Mouse (Mus musculus): ENCODE measurements around the gene Jund. TPM values are rescaled to one million over a fixed set of nuclear protein-coding genes. Genes with fewer than 3 reads are reported as not detected.

Gene Jund
- polyA plus RNA-seq (2012; rRNA removed; ENCODE audit: low replicate concordance): 185 and 938 TPM in 2 replicates

DNA sequence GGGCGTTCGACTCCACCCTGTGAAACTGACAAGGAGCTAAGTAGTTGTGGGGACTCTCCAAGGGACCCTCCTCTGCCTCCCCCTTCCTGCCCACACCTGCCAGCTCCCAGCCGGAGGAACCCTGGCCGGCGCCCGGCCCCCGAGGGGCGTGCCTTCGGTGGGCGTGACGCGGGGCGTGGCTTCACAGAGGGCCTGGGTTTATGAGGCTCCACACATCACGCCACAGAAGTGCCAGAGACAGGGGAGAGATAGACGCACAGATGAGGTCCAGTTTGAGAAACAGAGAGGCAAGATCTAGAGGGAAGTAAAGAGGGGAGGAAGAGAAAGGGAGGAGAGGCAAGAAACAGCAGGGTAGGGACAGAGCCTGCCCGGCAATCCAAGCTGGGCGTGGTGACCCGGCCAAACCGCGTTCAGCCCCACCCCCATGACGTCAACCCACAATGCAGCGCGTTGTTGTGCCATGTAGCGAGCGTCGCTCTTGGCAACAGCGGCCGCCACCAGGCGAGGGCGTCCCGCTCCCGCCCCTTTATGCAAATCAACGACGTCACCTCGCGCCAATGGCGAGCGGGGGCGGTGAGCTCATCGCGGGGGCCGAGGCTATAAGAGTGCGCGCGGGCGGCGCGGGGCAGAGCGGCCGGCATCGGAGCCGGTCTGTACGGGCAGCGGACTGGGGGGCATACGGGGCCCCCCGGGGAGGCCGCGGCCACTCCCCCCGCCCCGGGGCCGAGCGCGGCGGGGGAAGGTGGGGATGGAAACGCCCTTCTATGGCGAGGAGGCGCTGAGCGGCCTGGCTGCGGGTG lies at the start of gene Jund:
Gene Jund, plus strand, starts transcription at position 640 of the 800 bp plus-strand sequence.

DNA sequence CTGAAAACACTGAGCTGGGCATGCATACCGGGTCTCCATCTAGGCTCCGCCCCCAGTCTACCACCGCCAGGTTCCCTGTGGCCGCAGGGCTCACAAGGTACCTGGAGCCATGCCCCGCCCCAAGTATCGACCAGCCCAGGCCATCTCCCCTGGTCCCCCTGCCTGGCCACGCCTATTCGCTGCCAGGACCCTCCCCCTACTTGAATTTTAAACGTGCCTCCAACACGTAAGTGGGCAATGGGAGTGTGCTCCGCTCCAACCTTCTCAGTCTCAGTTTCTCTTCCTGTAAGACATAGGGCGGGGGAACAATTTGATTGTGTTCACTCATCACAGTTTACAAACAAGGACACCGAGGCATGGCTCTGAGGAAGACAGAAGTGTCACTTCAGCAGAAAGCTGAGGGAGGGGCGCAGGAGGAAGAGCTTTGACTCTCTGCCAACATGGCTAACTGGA lies 38.5 kb upstream of the Jund start, which contains the start of gene Pgpep1:
Gene Pgpep1, minus strand, starts transcription at position 116 of the 453 bp plus-strand sequence.

DNA sequence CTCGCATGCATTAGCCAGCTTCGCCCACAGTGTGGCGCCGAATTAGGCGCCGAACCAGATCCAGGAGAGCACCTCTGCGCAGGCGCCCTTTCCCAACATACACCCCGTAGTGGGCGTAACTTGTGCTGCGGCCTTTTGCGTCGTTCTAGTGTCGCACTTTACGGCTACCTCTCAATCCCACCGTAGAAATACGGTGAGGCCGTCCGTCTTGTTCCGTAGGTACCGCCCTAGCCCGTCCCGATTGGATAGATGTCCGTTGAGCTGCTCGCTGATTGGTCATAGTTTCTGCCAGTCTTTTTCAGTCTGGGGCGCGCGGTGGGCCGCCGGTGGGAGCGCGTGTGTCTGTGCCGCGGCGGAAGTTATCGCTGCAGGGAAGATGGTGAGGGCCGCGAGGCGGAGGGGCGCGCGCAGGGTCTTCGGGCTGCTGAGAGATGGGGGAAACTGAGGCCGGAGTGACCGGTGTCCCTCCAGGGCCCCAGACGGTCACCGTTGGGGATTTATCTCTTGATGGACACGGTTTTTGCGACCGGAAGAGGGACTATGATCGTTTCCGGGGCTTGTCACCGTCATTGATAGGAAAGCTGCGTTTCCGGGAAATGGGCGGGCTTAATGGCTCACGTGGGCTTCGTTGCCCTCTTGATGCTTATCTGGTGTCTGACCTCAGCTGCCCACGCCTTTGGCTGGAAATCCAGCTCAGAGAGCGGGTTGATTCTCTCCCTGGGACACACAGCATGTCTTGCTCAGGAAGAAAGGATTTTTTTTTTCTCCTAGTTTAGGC lies 25.5 kb upstream of the Jund start, which contains the start of gene Lsm4:
Gene Lsm4, plus strand, starts transcription at position 170 of the 778 bp plus-strand sequence.

DNA sequence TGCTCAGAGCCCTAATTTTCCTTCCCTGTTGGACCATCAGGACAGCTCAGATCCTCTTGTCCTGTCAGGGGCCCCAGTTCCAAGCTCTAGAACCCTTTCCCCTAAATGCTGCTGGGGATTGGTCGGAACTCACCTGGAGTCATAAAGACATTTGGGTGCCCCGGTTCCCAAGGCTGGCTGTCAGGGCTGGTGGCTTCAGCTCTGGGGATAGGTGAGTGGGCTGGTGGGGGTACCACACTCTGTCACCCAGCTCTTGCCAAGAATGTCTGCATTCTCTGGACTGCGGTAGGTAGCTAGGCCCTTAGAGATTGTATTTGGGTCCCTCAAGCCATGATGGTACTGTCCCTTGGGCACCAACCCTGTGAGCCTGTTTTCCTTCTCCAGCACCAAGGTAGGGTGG lies 4.5 kb downstream of the Jund start, which contains the start of gene Iqcn:
Gene Iqcn, plus strand, starts transcription at position 171 of the 400 bp plus-strand sequence.

DNA sequence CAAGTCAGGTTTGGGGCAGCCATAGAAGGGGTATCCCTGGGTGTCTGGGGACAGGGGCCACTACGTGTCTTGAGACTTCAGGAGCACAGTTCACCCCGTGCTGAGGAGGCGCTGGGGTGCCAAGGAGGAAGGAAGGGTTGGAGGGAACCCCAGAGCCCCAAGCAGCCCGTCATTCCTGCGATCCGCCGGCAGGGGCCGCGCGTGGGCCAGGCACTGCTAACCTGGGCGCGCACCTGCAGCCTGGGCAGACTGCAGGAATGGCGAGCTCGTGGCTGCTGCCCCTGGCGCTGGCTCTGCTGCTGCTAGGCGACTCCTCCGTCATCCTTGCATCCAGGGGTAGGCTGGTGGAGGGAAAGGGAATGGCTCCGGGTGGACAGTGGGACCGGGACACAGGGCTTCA lies 19.5 kb downstream of the Jund start, which contains the start of gene Gm3336:
Gene Gm3336, plus strand, starts transcription at position 247 of the 400 bp plus-strand sequence.

DNA sequence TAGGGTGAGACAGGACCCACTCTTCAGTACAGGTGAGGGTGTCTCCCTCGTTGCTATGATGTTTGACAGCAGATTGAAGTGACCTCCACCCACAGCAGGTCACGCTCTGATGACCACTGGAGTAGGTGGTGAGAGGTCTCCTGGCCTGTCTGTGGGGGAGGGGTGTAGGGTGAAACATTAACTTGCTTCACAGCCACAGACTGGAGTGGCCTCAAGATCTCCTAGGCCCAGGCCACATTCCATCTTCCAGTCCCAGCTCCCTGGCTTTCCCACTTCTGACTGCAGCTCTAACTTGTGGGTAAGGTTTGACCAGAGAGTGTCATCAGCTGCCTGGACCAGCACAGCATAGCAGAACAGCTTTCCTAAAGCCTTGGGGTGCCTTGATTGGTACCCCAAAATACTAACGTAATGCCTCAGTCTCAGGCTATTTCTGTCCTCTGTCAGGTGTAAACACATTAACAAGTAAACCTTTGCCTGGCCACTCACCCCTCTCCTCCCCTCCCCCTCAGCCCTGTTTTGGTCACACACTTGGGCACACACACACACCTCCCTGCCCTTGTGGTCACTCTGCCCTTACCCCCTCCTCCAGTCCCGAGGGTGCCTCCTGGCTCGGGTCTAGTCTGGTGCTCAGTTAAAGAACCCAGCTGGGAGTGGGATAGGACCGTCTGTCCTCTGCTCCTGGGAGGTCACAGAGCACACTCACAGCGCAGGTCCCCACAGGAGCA lies 24.9 kb downstream of the Jund start, which contains the start of gene Pde4c:
Gene Pde4c, plus strand, starts transcription at position 235 of the 725 bp plus-strand sequence.

Other genes starting within 250 kb of the Jund start
- 53.4 and 80.6 TPM in 2 replicates for gene Klhl26, start 222.0 kb upstream of the Jund start, polyA plus RNA-seq (2012; rRNA removed; ENCODE audit: low replicate concordance)
- gene Tmem59l, start 211.6 kb upstream of the Jund start, polyA plus RNA-seq (2012; rRNA removed; ENCODE audit: low replicate concordance): 0.42 and 0.50 TPM in 2 replicates
- gene Crlf1, start 205.8 kb upstream of the Jund start, polyA plus RNA-seq (2012; rRNA removed; ENCODE audit: low replicate concordance): 5.2 and 5.7 TPM in 2 replicates
- gene Rex1bd, start 192.2 kb upstream of the Jund start, polyA plus RNA-seq (2012; rRNA removed; ENCODE audit: low replicate concordance): 240 and 366 TPM in 2 replicates
- 371 and 768 TPM in 2 replicates for gene Uba52, start 188.1 kb upstream of the Jund start, polyA plus RNA-seq (2012; rRNA removed; ENCODE audit: low replicate concordance)
- gene Fkbp8, start 171.2 kb upstream of the Jund start, polyA plus RNA-seq (2012; rRNA removed; ENCODE audit: low replicate concordance): 331 and 487 TPM in 2 replicates
- 82.7 and 119 TPM in 2 replicates for gene Kxd1, start 171.0 kb upstream of the Jund start, polyA plus RNA-seq (2012; rRNA removed; ENCODE audit: low replicate concordance)
- gene Ell, start 159.5 kb upstream of the Jund start, polyA plus RNA-seq (2012; rRNA removed; ENCODE audit: low replicate concordance): 29.0 and 40.3 TPM in 2 replicates
- 107 and 194 TPM in 2 replicates for gene Isyna1, start 104.6 kb upstream of the Jund start, polyA plus RNA-seq (2012; rRNA removed; ENCODE audit: low replicate concordance)
- gene Ssbp4, start 90.1 kb upstream of the Jund start, polyA plus RNA-seq (2012; rRNA removed; ENCODE audit: low replicate concordance): 143 and 413 TPM in 2 replicates
- gene Lrrc25, start 82.8 kb upstream of the Jund start, polyA plus RNA-seq (2012; rRNA removed; ENCODE audit: low replicate concordance): 23.8 and 34.0 TPM in 2 replicates
- 1.3 and 4.8 TPM in 2 replicates for gene Gdf15, start 66.5 kb upstream of the Jund start, polyA plus RNA-seq (2012; rRNA removed; ENCODE audit: low replicate concordance)
- 36.5 and 50.6 TPM in 2 replicates for gene Pgpep1, start 38.6 kb upstream of the Jund start, polyA plus RNA-seq (2012; rRNA removed; ENCODE audit: low replicate concordance)
- gene Lsm4, start 25.7 kb upstream of the Jund start, polyA plus RNA-seq (2012; rRNA removed; ENCODE audit: low replicate concordance): 62.1 and 102 TPM in 2 replicates
- gene Iqcn, start 4.5 kb downstream of the Jund start, polyA plus RNA-seq (2012; rRNA removed; ENCODE audit: low replicate concordance): 0.03 and 0.04 TPM in 2 replicates
- gene Gm3336, start 19.6 kb downstream of the Jund start, polyA plus RNA-seq (2012; rRNA removed; ENCODE audit: low replicate concordance): 0.20 and 0.50 TPM in 2 replicates
- 5.5 and 6.5 TPM in 2 replicates for gene Pde4c, start 24.8 kb downstream of the Jund start, polyA plus RNA-seq (2012; rRNA removed; ENCODE audit: low replicate concordance)
- gene Rab3a, start 55.7 kb downstream of the Jund start, polyA plus RNA-seq (2012; rRNA removed; ENCODE audit: low replicate concordance): 32.7 and 43.5 TPM in 2 replicates
- gene Mpv17l2, start 62.0 kb downstream of the Jund start, polyA plus RNA-seq (2012; rRNA removed; ENCODE audit: low replicate concordance): 69.3 and 175 TPM in 2 replicates
- 149 and 256 TPM in 2 replicates for gene Pik3r2, start 77.8 kb downstream of the Jund start, polyA plus RNA-seq (2012; rRNA removed; ENCODE audit: low replicate concordance)
- gene Mast3, start 106.1 kb downstream of the Jund start, polyA plus RNA-seq (2012; rRNA removed; ENCODE audit: low replicate concordance): 90.3 and 270 TPM in 2 replicates
- 2.4 and 4.3 TPM in 2 replicates for gene Il12rb1, start 109.5 kb downstream of the Jund start, polyA plus RNA-seq (2012; rRNA removed; ENCODE audit: low replicate concordance)
- 47.5 and 97.3 TPM in 2 replicates for gene Arrdc2, start 140.8 kb downstream of the Jund start, polyA plus RNA-seq (2012; rRNA removed; ENCODE audit: low replicate concordance)
- gene Kcnn1, start 164.3 kb downstream of the Jund start, polyA plus RNA-seq (2012; rRNA removed; ENCODE audit: low replicate concordance): 12.7 and 19.0 TPM in 2 replicates
- gene Ccdc124, start 175.0 kb downstream of the Jund start, polyA plus RNA-seq (2012; rRNA removed; ENCODE audit: low replicate concordance): 38.1 and 57.1 TPM in 2 replicates
- 118 and 221 TPM in 2 replicates for gene Slc5a5, start 193.8 kb downstream of the Jund start, polyA plus RNA-seq (2012; rRNA removed; ENCODE audit: low replicate concordance)
- gene Rpl18a, start 198.5 kb downstream of the Jund start, polyA plus RNA-seq (2012; rRNA removed; ENCODE audit: low replicate concordance): 5,038 and 8,367 TPM in 2 replicates
- 52.8 and 110 TPM in 2 replicates for gene Map1s, start 207.0 kb downstream of the Jund start, polyA plus RNA-seq (2012; rRNA removed; ENCODE audit: low replicate concordance)